In the genomic region with DNA sequence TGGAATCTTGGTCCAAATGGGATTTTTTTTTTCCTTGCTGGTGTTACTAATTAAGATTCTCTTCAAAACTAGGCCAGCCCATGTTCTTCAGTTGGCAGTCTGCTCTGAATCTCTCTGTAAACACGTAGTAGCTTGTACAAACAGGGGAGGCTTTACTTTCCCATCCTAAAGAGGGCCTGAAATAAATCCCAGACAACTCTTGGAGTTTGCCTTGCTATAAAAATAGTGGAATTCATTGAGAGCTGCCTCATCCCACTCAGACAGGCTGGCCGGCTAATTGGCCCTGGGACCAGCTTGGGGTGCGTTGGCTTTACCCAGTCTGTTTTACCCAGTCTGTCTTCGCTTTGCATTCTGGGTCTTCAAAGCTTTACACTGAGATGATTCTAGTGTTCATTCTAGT, we compare ENCODE assay signal across 19 mouse cellular contexts.
A peak's percentile ranks its signal among the peaks of the same experiment; 100 is the strongest.
DNase-seq lines count a peak whose midpoint lies in the region; ATAC-seq and TF ChIP-seq lines count a peak whose summit lies in the region.
"Had no signal": no experiment of that assay in that cellular context is flagged by ENCODE, and none has a peak within 500 bp of the region (broad histone marks: within the 10 kb centered on the region; RNA-seq: fewer than 3 reads in every experiment).

No protein-coding gene starts in this region.

- no peak overlapping the region for H3K27ac ChIP-seq in hindbrain, embryonic 16.5 days (ENCODE audit: low read depth, low read length)
- H3K27ac ChIP-seq: hindbrain, embryonic 12.5 days; limb, embryonic 12.5 days; liver, embryonic 13.5 days had no signal

- no peak for TF ChIP-seq CTCF in brain, embryonic 14.5 days (IDR thresholded peaks at IDR 0.05; ENCODE audit: borderline replicate concordance, extremely low read depth, insufficient read depth, insufficient read length)

- H3K27me3 ChIP-seq in hindbrain, embryonic 16.5 days (replicated peaks; ENCODE audit: control insufficient read depth, insufficient read depth, low read length): no peaks in the 10 kb centered on the region
- H3K27me3 ChIP-seq: hindbrain, embryonic 12.5 days; limb, embryonic 12.5 days; liver, embryonic 13.5 days had no signal

- WGBS in hindbrain, embryonic 16.5 days: 84% methylated on average over 4 of the region's 4 CpGs

- H3K9me3 ChIP-seq in hindbrain, embryonic 16.5 days (ENCODE audit: control insufficient read depth, low read length): no peaks in the 10 kb centered on the region
- H3K9me3 ChIP-seq: hindbrain, embryonic 12.5 days; limb, embryonic 12.5 days; liver, embryonic 13.5 days; megakaryocyte, embryonic 14.5 days had no signal

- no peak overlapping the region for H3K4me3 ChIP-seq in hindbrain, embryonic 16.5 days (ENCODE audit: low read length)
- H3K4me3 ChIP-seq: hindbrain, embryonic 12.5 days; limb, embryonic 12.5 days; liver, embryonic 13.5 days; megakaryocyte, embryonic 14.5 days had no signal

- H3K4me1 ChIP-seq in hindbrain, embryonic 16.5 days (ENCODE audit: control insufficient read depth, insufficient read depth, low read depth, low read length): no peaks in the 10 kb centered on the region
- H3K4me1 ChIP-seq: hindbrain, embryonic 12.5 days; liver, embryonic 13.5 days; megakaryocyte, embryonic 14.5 days had no signal

- ATAC-seq in hindbrain, embryonic 16.5 days: no peak

- no peak overlapping the region for H3K4me2 ChIP-seq in hindbrain, embryonic 16.5 days (ENCODE audit: low read length)
- H3K4me2 ChIP-seq: hindbrain, embryonic 12.5 days; limb, embryonic 12.5 days; liver, embryonic 13.5 days had no signal

- DNase-seq in layer of hippocampus, adult 11-12 months (ENCODE audit: low spot score): peak; percentile 15
- DNase-seq in layer of hippocampus, postnatal 10 days (ENCODE audit: low spot score in 2 of 2): no peak
- peak; percentile 38 for DNase-seq in brain, embryonic 14.5 days (ENCODE audit: low read depth)
- DNase-seq in layer of hippocampus, adult 8-10 months (ENCODE audit: low spot score in 2 of 2): peak; percentile 21 to 23
- peak; percentile 71 to 81 for DNase-seq in right cerebral cortex, postnatal 10 days (ENCODE audit: low spot score in 2 of 2)
- DNase-seq in ovary, postnatal 14 days (ENCODE audit: low spot score): no peak
- no peak for DNase-seq in gastrocnemius, adult 8-10 months (ENCODE audit: low spot score in 2 of 2)
- DNase-seq: adrenal gland, postnatal 10 days; cerebellum, adult 9-11 months; gastrocnemius, postnatal 36 days; heart, postnatal 10 days; kidney, adult 9 months; kidney, postnatal 4 days; liver, embryonic 13.5 days; thymus, adult 2 months had no signal

- no peak overlapping the region for H3K9ac ChIP-seq in hindbrain, embryonic 16.5 days (ENCODE audit: low read depth, low read length)
- H3K9ac ChIP-seq: hindbrain, embryonic 12.5 days; limb, embryonic 12.5 days; liver, embryonic 13.5 days had no signal

- H3K36me3 ChIP-seq in hindbrain, embryonic 16.5 days (ENCODE audit: control insufficient read depth, insufficient read depth, low read length): no peaks in the 10 kb centered on the region
- H3K36me3 ChIP-seq: hindbrain, embryonic 12.5 days; limb, embryonic 12.5 days; liver, embryonic 13.5 days had no signal

- TF ChIP-seq POLR2A in brain, embryonic 14.5 days (IDR thresholded peaks at IDR 0.05; ENCODE audit: borderline replicate concordance, extremely low read depth, insufficient read depth, insufficient read length, poor library complexity, severe bottlenecking): no peak

Comparison
In these comparisons a context has a peak if more than half of its experiments do, and no peak if none do; other contexts are left out.
1. DNase-seq: peak in layer of hippocampus, adult 11-12 months (single experiment), brain, embryonic 14.5 days (single experiment), layer of hippocampus, adult 8-10 months (2 of 2) and right cerebral cortex, postnatal 10 days (2 of 2); none in layer of hippocampus, postnatal 10 days (0 of 2), ovary, postnatal 14 days (single experiment) and gastrocnemius, adult 8-10 months (0 of 2).